Comparison of ENCODE assay signal across 24 mouse cellular contexts in genomic region chr11:16900182-16900581, GRCm38 (mm10). TPM values are rescaled to one million over a fixed set of nuclear protein-coding genes. Genes with fewer than 3 reads are reported as not detected.
A peak's percentile ranks its signal among the peaks of the same experiment; 100 is the strongest.
DNase-seq lines count a peak whose midpoint lies in the region; ATAC-seq and TF ChIP-seq lines count a peak whose summit lies in the region.
"Had no signal": no experiment of that assay in that cellular context is flagged by ENCODE, and none has a peak within 500 bp of the region (broad histone marks: within the 10 kb centered on the region; RNA-seq: fewer than 3 reads in every experiment).

No protein-coding gene starts in this region.

- no peak overlapping the region for H3K4me2 ChIP-seq in liver, embryonic 16.5 days (ENCODE audit: low read depth, low read length)
- H3K4me2 ChIP-seq in liver, embryonic 11.5 days, result no peak overlapping the region
- H3K4me2 ChIP-seq in intestine, embryonic 14.5 days (ENCODE audit: low read length), result no peak overlapping the region
- peak overlapping the region; percentile 4; the same call in 1 of the 2 replicates for H3K4me2 ChIP-seq in intestine, embryonic 16.5 days (ENCODE audit: low read depth, low read length)
- H3K4me2 ChIP-seq in forebrain, embryonic 16.5 days (ENCODE audit: low read length), result no peak overlapping the region
- H3K4me2 ChIP-seq: embryonic facial prominence, embryonic 12.5 days; forebrain, embryonic 13.5 days had no signal

- H3K9me3 ChIP-seq in liver, embryonic 16.5 days (replicated peaks; ENCODE audit: control insufficient read depth, low read length), result no peaks in the 10 kb centered on the region
- no peaks in the 10 kb centered on the region for H3K9me3 ChIP-seq in liver, embryonic 11.5 days (ENCODE audit: control insufficient read depth, low read length)
- no peaks in the 10 kb centered on the region for H3K9me3 ChIP-seq in intestine, embryonic 14.5 days (ENCODE audit: control insufficient read depth, low read length)
- H3K9me3 ChIP-seq in intestine, embryonic 16.5 days (ENCODE audit: control insufficient read depth, low read length), result no peaks in the 10 kb centered on the region
- no peaks in the 10 kb centered on the region for H3K9me3 ChIP-seq in forebrain, embryonic 16.5 days (ENCODE audit: control insufficient read depth, low read length)
- H3K9me3 ChIP-seq: embryonic facial prominence, embryonic 10.5 days; embryonic facial prominence, embryonic 12.5 days; forebrain, embryonic 13.5 days; G1E had no signal

- no peak for DNase-seq in liver, embryonic 11.5 days (ENCODE audit: low spot score)
- no peak for DNase-seq in intestine, embryonic 14.5 days (ENCODE audit: low spot score)
- DNase-seq in left cerebral cortex, postnatal 14 days (ENCODE audit: low spot score in 2 of 2), result no peak
- DNase-seq: adrenal gland, adult 8-10 months; adrenal gland, postnatal 14 days; adrenal gland, postnatal 36 days; B cell, adult 2 months; cerebellum, adult 11-12 months; cerebellum, adult 2 months; cerebellum, adult 9-10 months; cerebellum, postnatal 10 days; cerebellum, postnatal 25 days had no signal

- ATAC-seq in liver, embryonic 16.5 days (ENCODE audit: low read depth), result 0 out of 2 replicates have a peak, but pooled peaks have one; percentile 13
- ATAC-seq in liver, embryonic 11.5 days (replicated peaks; ENCODE audit: low FRiP score), result no peak
- ATAC-seq in intestine, embryonic 14.5 days (replicated peaks; ENCODE audit: low FRiP score, low TSS enrichment, low read depth), result no peak
- ATAC-seq in intestine, embryonic 16.5 days, result peak; percentile 61
- ATAC-seq in forebrain, embryonic 16.5 days, result no peak
- ATAC-seq: activated CD4-positive, CD25-positive, alpha-beta regulatory T cell, adult 4 months; CD4-positive, CD25-positive, alpha-beta regulatory T cell, adult 4 months; forebrain, embryonic 13.5 days; Patski had no signal

- H3K27me3 ChIP-seq in liver, embryonic 16.5 days (ENCODE audit: control insufficient read depth, insufficient read depth, low read depth, low read length), result no peaks in the 10 kb centered on the region
- no peaks in the 10 kb centered on the region for H3K27me3 ChIP-seq in liver, embryonic 11.5 days (replicated peaks; ENCODE audit: control insufficient read depth, insufficient read depth, low read length)
- no peaks in the 10 kb centered on the region for H3K27me3 ChIP-seq in intestine, embryonic 14.5 days (replicated peaks; ENCODE audit: control insufficient read depth, insufficient read depth, low read length)
- no peaks in the 10 kb centered on the region for H3K27me3 ChIP-seq in intestine, embryonic 16.5 days (replicated peaks; ENCODE audit: control insufficient read depth, insufficient read depth, low read length)
- no peaks in the 10 kb centered on the region for H3K27me3 ChIP-seq in small intestine, adult 2 months (ENCODE audit: control insufficient read depth, insufficient read depth, low read length)
- no peaks in the 10 kb centered on the region for H3K27me3 ChIP-seq in forebrain, embryonic 16.5 days (replicated peaks; ENCODE audit: control insufficient read depth, insufficient read depth, low read length)
- H3K27me3 ChIP-seq: CH12.LX; embryonic facial prominence, embryonic 12.5 days; forebrain, embryonic 13.5 days; Patski had no signal

- no peak overlapping the region for H3K9ac ChIP-seq in liver, embryonic 16.5 days (ENCODE audit: low read depth, low read length)
- H3K9ac ChIP-seq in liver, embryonic 11.5 days (ENCODE audit: low read depth, low read length), result no peak overlapping the region
- no peak overlapping the region for H3K9ac ChIP-seq in intestine, embryonic 14.5 days (ENCODE audit: low read length)
- H3K9ac ChIP-seq in intestine, embryonic 16.5 days (ENCODE audit: low read depth, low read length), result no peak overlapping the region
- H3K9ac ChIP-seq in forebrain, embryonic 16.5 days (replicated peaks; ENCODE audit: low read depth, low read length), result no peak overlapping the region
- H3K9ac ChIP-seq: embryonic facial prominence, embryonic 12.5 days; forebrain, embryonic 13.5 days had no signal

- no peak for TF ChIP-seq POLR2A in small intestine, adult 2 months (IDR thresholded peaks at IDR 0.05; ENCODE audit: low read depth, low read length)

- intact Hi-C loops in left cerebral cortex, postnatal 14 days (cut with DNase I), result no loop called here

- 43% methylated on average over 1 of the region's 1 CpGs for WGBS in liver, embryonic 16.5 days (ENCODE audit: insufficient replicate concordance)
- WGBS in liver, embryonic 11.5 days, result 91% methylated on average over 1 of the region's 1 CpGs
- WGBS in intestine, embryonic 14.5 days, result 69% methylated on average over 1 of the region's 1 CpGs
- 59% methylated on average over 1 of the region's 1 CpGs for WGBS in intestine, embryonic 16.5 days
- WGBS in small intestine, adult 2 months, result 32% methylated on average over 1 of the region's 1 CpGs
- 86% methylated on average over 1 of the region's 1 CpGs for WGBS in forebrain, embryonic 16.5 days

- no peaks in the 10 kb centered on the region for H3K36me3 ChIP-seq in liver, embryonic 16.5 days (ENCODE audit: control insufficient read depth, insufficient read depth)
- H3K36me3 ChIP-seq in liver, embryonic 11.5 days (ENCODE audit: control insufficient read depth, insufficient read depth, low read length), result no peaks in the 10 kb centered on the region; the same call in 1 of the 2 replicates
- peaks cover 59% of the 10 kb centered on the region for H3K36me3 ChIP-seq in intestine, embryonic 14.5 days (ENCODE audit: control insufficient read depth, insufficient read depth, low read length)
- H3K36me3 ChIP-seq in intestine, embryonic 16.5 days (ENCODE audit: control insufficient read depth, insufficient read depth, low read length), result 0 out of 2 replicates have a peak, but pooled peaks cover 6% of the 10 kb centered on the region
- H3K36me3 ChIP-seq in small intestine, adult 2 months (ENCODE audit: control insufficient read depth, insufficient read depth, low read length), result peaks cover 14% of the 10 kb centered on the region
- H3K36me3 ChIP-seq in forebrain, embryonic 16.5 days (ENCODE audit: control insufficient read depth, insufficient read depth), result no peaks in the 10 kb centered on the region
- H3K36me3 ChIP-seq: embryonic facial prominence, embryonic 10.5 days; G1E had no signal

- no peak overlapping the region for H3K4me3 ChIP-seq in liver, embryonic 16.5 days (ENCODE audit: low read depth, low read length)
- no peak overlapping the region for H3K4me3 ChIP-seq in liver, embryonic 11.5 days (ENCODE audit: low read depth, low read length)
- H3K4me3 ChIP-seq in intestine, embryonic 14.5 days (ENCODE audit: low read depth, low read length), result no peak overlapping the region
- no peak overlapping the region for H3K4me3 ChIP-seq in intestine, embryonic 16.5 days (ENCODE audit: low read length)
- no peak overlapping the region for H3K4me3 ChIP-seq in small intestine, adult 2 months (ENCODE audit: low read depth, low read length)
- H3K4me3 ChIP-seq in forebrain, embryonic 16.5 days (replicated peaks; ENCODE audit: low read length), result no peak overlapping the region
- H3K4me3 ChIP-seq: embryonic facial prominence, embryonic 10.5 days; embryonic facial prominence, embryonic 12.5 days; forebrain, embryonic 13.5 days had no signal

- no peak overlapping the region for H3K27ac ChIP-seq in liver, embryonic 16.5 days (ENCODE audit: low read length)
- no peak overlapping the region for H3K27ac ChIP-seq in liver, embryonic 11.5 days (ENCODE audit: low read depth, low read length)
- H3K27ac ChIP-seq in intestine, embryonic 14.5 days (ENCODE audit: low read depth), result peak overlapping the region; percentile 12
- H3K27ac ChIP-seq in intestine, embryonic 16.5 days (ENCODE audit: low read length), result peak overlapping the region; percentile 93
- H3K27ac ChIP-seq in small intestine, adult 2 months (ENCODE audit: insufficient read depth, low read depth, low read length), result peak overlapping the region; percentile 84
- H3K27ac ChIP-seq in forebrain, embryonic 16.5 days (ENCODE audit: low read length), result no peak overlapping the region
- H3K27ac ChIP-seq: embryonic facial prominence, embryonic 10.5 days; embryonic facial prominence, embryonic 12.5 days; forebrain, embryonic 13.5 days had no signal

- no peaks in the 10 kb centered on the region for H3K4me1 ChIP-seq in liver, embryonic 16.5 days (ENCODE audit: control insufficient read depth, low read depth, low read length)
- no peaks in the 10 kb centered on the region for H3K4me1 ChIP-seq in liver, embryonic 11.5 days (replicated peaks; ENCODE audit: control insufficient read depth, insufficient read depth, low read length)
- H3K4me1 ChIP-seq in intestine, embryonic 14.5 days (replicated peaks; ENCODE audit: control insufficient read depth, insufficient read depth, low read length), result no peaks in the 10 kb centered on the region
- peaks cover 17% of the 10 kb centered on the region for H3K4me1 ChIP-seq in intestine, embryonic 16.5 days (ENCODE audit: control insufficient read depth, insufficient read depth, low read length)
- peaks cover 21% of the 10 kb centered on the region; the same call in 1 of the 2 replicates for H3K4me1 ChIP-seq in small intestine, adult 2 months (ENCODE audit: control insufficient read depth, insufficient read depth, insufficient read length, low read length)
- H3K4me1 ChIP-seq in forebrain, embryonic 16.5 days (replicated peaks; ENCODE audit: control insufficient read depth, insufficient read depth, low read length), result no peaks in the 10 kb centered on the region
- H3K4me1 ChIP-seq: forebrain, embryonic 13.5 days had no signal

- no peak for TF ChIP-seq CTCF in small intestine, adult 2 months (IDR thresholded peaks at IDR 0.05; ENCODE audit: extremely low read depth, insufficient read length, insufficient replicate concordance, low read depth, low read length)

RNA-seq across cellular contexts. Expression of gene Fbxo48, which starts 51.0 kb away (rescaled TPM):
- 1.5 and 1.9 TPM in 2 replicates for polyA plus RNA-seq in liver, embryonic 16.5 days (2015; fragmentation: Nextera tagmentation; extraction: Ambion mirVana)
- 3.0 and 3.1 TPM in 2 replicates for polyA plus RNA-seq in liver, embryonic 11.5 days (2014; fragmentation: Nextera tagmentation; extraction: Ambion mirVana)
- 1.4 and 2.3 TPM in 2 replicates for polyA plus RNA-seq in intestine, embryonic 14.5 days (2014; fragmentation: Nextera tagmentation; extraction: Ambion mirVana)
- 0.79 and 1.2 TPM in 2 replicates for polyA plus RNA-seq in intestine, embryonic 16.5 days (2015; fragmentation: Nextera tagmentation; extraction: Ambion mirVana)
- 0.16 and 0.18 TPM in 2 replicates for polyA plus RNA-seq in small intestine, adult 2 months (2012; rRNA removed)
- polyA plus RNA-seq in forebrain, embryonic 16.5 days (2015; fragmentation: Nextera tagmentation; extraction: Ambion mirVana), result 0.91 and 1.1 TPM in 2 replicates
- total RNA-seq in left cerebral cortex, postnatal 14 days (2021), result 1 to 10 TPM; 1.1 to 1.7 TPM

Comparison
In these comparisons a context has a peak if more than half of its experiments do, and no peak if none do; other contexts are left out.
1. ATAC-seq: peak in liver, embryonic 16.5 days (single experiment) and intestine, embryonic 16.5 days (single experiment); none in liver, embryonic 11.5 days (single experiment), intestine, embryonic 14.5 days (single experiment) and forebrain, embryonic 16.5 days (single experiment).
2. H3K27ac ChIP-seq: peak in intestine, embryonic 14.5 days (single experiment), intestine, embryonic 16.5 days (single experiment) and small intestine, adult 2 months (single experiment); none in liver, embryonic 16.5 days (single experiment), liver, embryonic 11.5 days (single experiment) and forebrain, embryonic 16.5 days (single experiment).